Mouse (Mus musculus) neural tube, embryonic 10.5 days (tissue): ENCODE results near the gene Utp6.

Experiments used
- DNase-seq: peaks from one replicate; pipeline ENCODE4 v3.0.0-alpha.2; 2017; ENCODE audit warnings: low spot score; ENCODE audit errors: extremely low spot score

Gene Utp6

GRCm38 (mm10) chr11:79884784-79885183 lies 77.4 kb downstream of the Utp6 start:
- no peak for DNase-seq
